ENCODE assay signal across 7 mouse cellular contexts in the genomic region with DNA sequence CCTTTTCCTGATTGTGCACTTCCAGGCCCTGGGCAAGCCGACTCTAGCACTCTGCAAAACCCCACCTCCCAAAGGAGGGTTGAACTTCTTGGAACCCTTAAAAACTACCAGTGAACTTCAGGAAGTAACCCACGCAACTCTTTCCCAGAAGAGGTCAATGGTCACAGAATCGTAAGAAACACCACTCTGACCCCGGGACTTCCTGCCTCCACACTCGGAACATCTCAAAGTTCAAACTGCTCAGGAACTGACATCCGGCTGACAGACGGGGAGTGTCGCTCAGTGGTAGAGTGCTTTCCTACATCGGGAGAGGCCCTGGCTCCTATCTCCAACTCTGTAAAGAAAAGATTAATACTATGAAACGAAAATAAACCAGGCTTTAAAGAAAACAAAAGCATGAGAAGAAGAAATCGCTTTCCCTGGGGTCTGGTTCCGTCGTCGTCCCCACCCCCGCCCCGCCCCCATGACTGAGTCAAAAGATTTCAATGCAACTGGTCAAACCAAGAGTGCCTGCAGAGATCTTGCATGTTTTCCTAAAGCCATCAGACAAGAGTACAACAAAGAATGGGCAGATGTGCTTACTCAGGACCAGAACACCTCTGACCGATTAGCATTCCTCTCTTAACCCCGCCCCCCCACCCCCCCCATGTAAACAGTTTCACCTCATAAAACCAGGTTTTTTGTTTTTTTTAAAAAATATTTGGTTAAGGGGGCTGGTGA. TPM values are rescaled to one million over a fixed set of nuclear protein-coding genes. Genes with fewer than 3 reads are reported as not detected.
DNase-seq lines count a peak whose midpoint lies in the region; ATAC-seq and TF ChIP-seq lines count a peak whose summit lies in the region.

No protein-coding gene starts in this region.

- intact Hi-C loops in heart, postnatal 10 days (cut with DNase I), result no loop called here

- TF ChIP-seq POLR2A in MEL (IDR thresholded peaks at IDR 0.05; ENCODE audit: control insufficient read depth in 1 of 2, insufficient read depth in 1 of 2, low read depth in 1 of 2, low read length in 2 of 2, poor library complexity in 1 of 2), result peak in 1 of 2 experiments; percentile 63; a peak in 2 of 4 replicates
- no peak for TF ChIP-seq POLR2A in bone marrow macrophage, adult 2 months (IDR thresholded peaks at IDR 0.05; ENCODE audit: borderline replicate concordance, low read depth, low read length)

- peaks cover 0 to 12% of the 10 kb centered on the region in 2 experiments; a peak in 2 of 4 replicates for H3K36me3 ChIP-seq in MEL (ENCODE audit: control insufficient read depth in 1 of 2, insufficient read depth in 2 of 2, low read length in 2 of 2)
- no peaks in the 10 kb centered on the region for H3K36me3 ChIP-seq in limb, embryonic 12.5 days

- no peaks in the 10 kb centered on the region; the same call in 1 of the 2 replicates for H3K79me2 ChIP-seq in MEL (ENCODE audit: control insufficient read depth, insufficient read depth, low read length, poor library complexity)

- peaks cover 3 to 22% of the 10 kb centered on the region in 2 experiments for H3K4me1 ChIP-seq in MEL (ENCODE audit: control insufficient read depth in 1 of 2, insufficient read depth in 2 of 2, low read length in 2 of 2)
- peaks cover 44% of the 10 kb centered on the region for H3K4me1 ChIP-seq in bone marrow macrophage, adult 2 months (ENCODE audit: control insufficient read depth, insufficient read depth, low read length)
- H3K4me1 ChIP-seq in limb, embryonic 12.5 days (replicated peaks), result no peaks in the 10 kb centered on the region

- TF ChIP-seq RAD21 in MEL (IDR thresholded peaks at IDR 0.05; ENCODE audit: low read depth, low read length), result no peak

- peak overlapping the region; percentile 15; the same call in 1 of the 2 replicates for H3K4me2 ChIP-seq in limb, embryonic 12.5 days

- DNase-seq in MEL (ENCODE audit: low read depth, low spot score), result peak; percentile 79
- peak; percentile 57 to 58 for DNase-seq in heart, postnatal 10 days
- no peak for DNase-seq in c-Kit-positive CD71-positive TER-119-positive erythroid progenitor cells, embryonic 14.5 days (ENCODE audit: low spot score)
- DNase-seq in urinary bladder, adult 18-20 months (ENCODE audit: low spot score in 2 of 2), result no peak

- TF ChIP-seq CTCF in MEL (IDR thresholded peaks at IDR 0.05 in 2 of 3, conservative IDR thresholded peaks at IDR 0.05 in 1 of 3; ENCODE audit: control insufficient read depth in 1 of 3, insufficient read depth in 1 of 3, low read depth in 2 of 3, low read length in 3 of 3, poor library complexity in 1 of 3, severe bottlenecking in 1 of 3), result no peak
- no peak for TF ChIP-seq CTCF in bone marrow macrophage, adult 2 months (IDR thresholded peaks at IDR 0.05; ENCODE audit: low read depth, low read length)

- no peak for ATAC-seq in limb, embryonic 12.5 days (ENCODE audit: insufficient number of reproducible peaks, insufficient read depth, low FRiP score, low TSS enrichment, low read depth)
- ATAC-seq in neutrophil, adult 5-6 weeks (ENCODE audit: extremely low read depth, insufficient number of reproducible peaks, low FRiP score, poor library complexity, severe bottlenecking), result peak; percentile 34; the same call in 1 of the 2 replicates

- peak overlapping the region; percentile 68 to 74 for H3K4me3 ChIP-seq in MEL (ENCODE audit: control insufficient read depth in 1 of 2, insufficient read depth in 1 of 2, low read depth in 2 of 2, low read length in 2 of 2)
- peak overlapping the region; percentile 27; the same call in 1 of the 2 replicates for H3K4me3 ChIP-seq in bone marrow macrophage, adult 2 months (ENCODE audit: insufficient read depth, low read length)
- no peak overlapping the region for H3K4me3 ChIP-seq in limb, embryonic 12.5 days (replicated peaks)

- H3K9ac ChIP-seq in MEL (ENCODE audit: control insufficient read depth, low read depth, low read length, poor library complexity, severe bottlenecking), result peak overlapping the region; percentile 69
- no peak overlapping the region for H3K9ac ChIP-seq in limb, embryonic 12.5 days (replicated peaks)

- H3K9me3 ChIP-seq in MEL (replicated peaks; ENCODE audit: insufficient read depth, low read length), result no peaks in the 10 kb centered on the region
- no peaks in the 10 kb centered on the region for H3K9me3 ChIP-seq in limb, embryonic 12.5 days

- no peaks in the 10 kb centered on the region for H3K27me3 ChIP-seq in MEL (ENCODE audit: control insufficient read depth in 1 of 2, insufficient read depth in 2 of 2, low read length in 2 of 2)
- no peaks in the 10 kb centered on the region for H3K27me3 ChIP-seq in limb, embryonic 12.5 days

- peak overlapping the region; percentile 61 for H3K27ac ChIP-seq in MEL (ENCODE audit: control insufficient read depth, low read depth, low read length)
- peak overlapping the region; percentile 67 for H3K27ac ChIP-seq in bone marrow macrophage, adult 2 months (ENCODE audit: insufficient read depth, low read depth, low read length)
- no peak overlapping the region for H3K27ac ChIP-seq in limb, embryonic 12.5 days

- WGBS in limb, embryonic 12.5 days, result 43% methylated on average over 18 of the region's 18 CpGs

- no peak for TF ChIP-seq EP300 in MEL (IDR thresholded peaks at IDR 0.05; ENCODE audit: low read depth in 1 of 2, low read length in 2 of 2)

TF ChIP-seq in MEL, 35 proteins besides CTCF, POLR2A, EP300 and RAD21:
- TF ChIP-seq SIN3A (IDR thresholded peaks at IDR 0.05; ENCODE audit: low read length), result peak; percentile 76
- no peak for TF ChIP-seq ZNF384 (IDR thresholded peaks at IDR 0.05; ENCODE audit: low read depth, low read length)
- TF ChIP-seq MAFK (IDR thresholded peaks at IDR 0.05; ENCODE audit: borderline replicate concordance, low read depth, low read length), result no peak
- TF ChIP-seq MAZ (IDR thresholded peaks at IDR 0.05; ENCODE audit: low read depth, low read length), result 0 out of 2 replicates have a peak, but pooled peaks have one; percentile 9
- peak; percentile 47; the same call in 1 of the 2 replicates for TF ChIP-seq MAX (IDR thresholded peaks at IDR 0.05; ENCODE audit: low read length)
- peak; percentile 18; the same call in 1 of the 2 replicates for TF ChIP-seq TBP (IDR thresholded peaks at IDR 0.05; ENCODE audit: low read depth, low read length)
- peak; percentile 70 for TF ChIP-seq ELF1 (IDR thresholded peaks at IDR 0.05; ENCODE audit: low read depth, low read length)
- TF ChIP-seq HCFC1 (IDR thresholded peaks at IDR 0.05; ENCODE audit: low read depth, low read length), result 0 out of 2 replicates have a peak, but pooled peaks have one; percentile 38
- peak; percentile 26; the same call in 1 of the 2 replicates for TF ChIP-seq TCF12 (IDR thresholded peaks at IDR 0.05; ENCODE audit: low read depth, low read length)
TF ChIP-seq in MEL: peak in this region for 7.

RNA-seq across cellular contexts. Expression of gene Xbp1, which starts 14.4 kb away (rescaled TPM):
- total RNA-seq in MEL (2012; rRNA removed), result 84.2 and 101 TPM in 2 replicates
- polyA plus RNA-seq in MEL (2012; ENCODE audit: insufficient read depth in 1 of 2, insufficient read length in 2 of 2, low read depth in 1 of 2, low replicate concordance in 2 of 2, missing spikeins in 1 of 2), result 10 to 100 TPM in 1 of 2 experiments, not detected in 1; 81.8 TPM
- polyA plus RNA-seq in bone marrow macrophage, adult 2 months (2012; ENCODE audit: insufficient read depth, insufficient read length, missing spikeins), result 133 and 140 TPM in 2 replicates
- total RNA-seq in heart, postnatal 10 days (2021), result 10 to 100 TPM; 48.9 to 55.5 TPM
- 127 and 136 TPM in 2 replicates for polyA plus RNA-seq in limb, embryonic 12.5 days (2016; fragmentation: Nextera tagmentation; extraction: Ambion mirVana)
- total RNA-seq in neutrophil, adult 5-6 weeks (2017), result 179 and 183 TPM in 2 replicates

RNA-seq across cellular contexts. Expression of gene Ccdc117, which starts 36.0 kb away (rescaled TPM):
- total RNA-seq in MEL (2012; rRNA removed), result 26.3 and 35.4 TPM in 2 replicates
- polyA plus RNA-seq in MEL (2012; ENCODE audit: insufficient read depth in 1 of 2, insufficient read length in 2 of 2, low read depth in 1 of 2, low replicate concordance in 2 of 2, missing spikeins in 1 of 2), result 10 to 100 TPM in 1 of 2 experiments, not detected in 1; 19.4 TPM
- 13.6 and 16.6 TPM in 2 replicates for polyA plus RNA-seq in bone marrow macrophage, adult 2 months (2012; ENCODE audit: insufficient read depth, insufficient read length, missing spikeins)
- 10 to 100 TPM; 13.9 to 17.1 TPM for total RNA-seq in heart, postnatal 10 days (2021)
- polyA plus RNA-seq in limb, embryonic 12.5 days (2016; fragmentation: Nextera tagmentation; extraction: Ambion mirVana), result 30.1 and 33.0 TPM in 2 replicates
- 40.0 and 42.0 TPM in 2 replicates for total RNA-seq in neutrophil, adult 5-6 weeks (2017)

Comparison
In these comparisons a context has a peak if more than half of its experiments do, and no peak if none do; other contexts are left out.
1. DNase-seq: peak in MEL (single experiment) and heart, postnatal 10 days (2 of 2); none in c-Kit-positive CD71-positive TER-119-positive erythroid progenitor cells, embryonic 14.5 days (single experiment) and urinary bladder, adult 18-20 months (0 of 2).